Mouse (Mus musculus) T-helper 2 cell (primary cell): ENCODE data around the gene Lcn8.

Source experiments
- in situ Hi-C: fragments of 300-600 bp; cut with MboI, MseI; formaldehyde crosslinking; loops from one replicate; pipeline ENCODE4 v1.15.1; 2025; ENCODE audit warnings: high pct_unique_total_duplicates

Gene Lcn8

DNA sequence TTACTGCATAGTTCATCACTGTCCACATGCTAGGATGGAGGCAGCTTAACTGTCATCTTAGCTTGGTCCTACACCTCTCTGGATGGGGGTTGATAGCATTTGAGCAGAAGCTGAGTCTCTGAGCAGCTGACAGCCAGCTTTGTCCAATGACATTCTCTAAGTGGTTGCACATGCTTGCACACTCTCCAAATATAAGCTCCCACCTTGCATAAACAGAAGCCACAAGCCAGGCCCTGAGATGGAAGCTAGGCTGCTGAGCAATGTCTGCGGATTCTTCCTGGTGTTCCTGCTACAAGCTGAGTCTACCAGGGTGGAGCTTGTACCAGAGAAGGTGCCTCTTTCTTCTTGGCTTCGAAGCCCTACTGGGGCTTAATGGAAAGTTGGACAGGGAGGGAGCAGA lies at the start of gene Lcn8:
Lcn8 (plus strand) TSS at position 219 of the 400 bp plus-strand sequence.
- in situ Hi-C loops = no loop called here

DNA sequence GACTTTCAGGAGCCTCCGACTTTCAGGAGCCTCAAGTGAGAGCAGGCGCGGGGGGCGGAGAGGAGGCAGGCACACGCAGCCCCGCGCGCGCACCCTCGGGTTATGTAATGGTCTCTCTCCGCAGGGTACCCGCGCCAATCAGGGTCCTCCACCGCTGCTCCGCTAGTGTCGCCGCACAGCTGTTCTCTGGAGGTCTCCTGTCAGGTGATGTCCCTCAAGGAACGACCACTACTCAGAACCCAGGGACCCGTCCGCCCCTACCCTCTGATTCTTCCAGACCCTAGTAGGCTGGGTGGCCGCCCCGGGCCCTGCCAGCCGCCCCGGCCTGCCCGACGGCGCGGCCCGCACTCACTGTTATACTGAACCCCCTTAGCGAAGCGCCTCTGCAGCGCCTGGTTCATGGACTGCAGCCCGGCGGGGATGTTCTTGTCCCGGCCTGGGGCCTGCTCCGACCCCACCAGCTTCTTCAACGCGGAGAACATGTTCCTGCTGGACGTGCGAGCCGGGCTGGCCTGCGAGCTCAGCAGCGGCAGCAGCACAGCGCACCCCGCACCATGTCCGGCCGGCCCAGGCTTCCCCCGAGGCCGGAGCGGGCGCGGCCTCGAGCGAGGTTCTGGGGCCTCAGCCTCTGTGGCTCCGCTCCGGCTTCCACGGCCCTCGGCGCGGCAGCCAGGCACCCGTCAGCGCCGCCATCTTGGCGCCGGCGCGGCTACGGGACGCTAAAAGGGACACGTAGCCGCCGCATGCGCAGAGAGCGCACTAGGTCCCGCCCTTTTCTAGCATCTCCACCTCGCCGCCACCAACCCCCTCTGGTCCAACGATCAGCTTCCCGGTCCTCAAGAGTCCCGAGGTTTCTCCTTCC lies 44.9 kb upstream of the Lcn8 start, which contains the start of gene Rabl6:
Rabl6 (minus strand) TSS at position 761 of the 862 bp plus-strand sequence.
- in situ Hi-C loops = no loop called here

DNA sequence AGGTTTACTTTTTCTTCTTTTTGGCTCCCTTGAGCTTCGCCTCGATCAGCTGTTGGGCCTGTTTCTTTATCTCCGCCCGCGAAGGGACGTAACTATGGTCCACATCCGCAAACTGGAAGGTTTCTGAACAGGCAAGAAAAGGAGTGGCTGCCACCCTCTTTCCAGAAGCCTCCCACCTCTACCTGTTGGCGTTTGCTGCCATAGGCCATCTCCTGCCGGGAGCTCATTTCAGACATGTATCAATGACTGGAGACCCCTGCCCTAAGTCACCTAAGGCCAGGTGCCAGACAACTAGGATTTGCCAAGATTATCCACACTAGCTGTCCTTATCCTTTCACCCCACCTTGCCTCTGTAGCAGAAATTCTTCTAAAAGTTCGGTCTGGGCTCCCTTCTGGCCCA lies 44.2 kb upstream of the Lcn8 start:
- in situ Hi-C loops = no loop called here

DNA sequence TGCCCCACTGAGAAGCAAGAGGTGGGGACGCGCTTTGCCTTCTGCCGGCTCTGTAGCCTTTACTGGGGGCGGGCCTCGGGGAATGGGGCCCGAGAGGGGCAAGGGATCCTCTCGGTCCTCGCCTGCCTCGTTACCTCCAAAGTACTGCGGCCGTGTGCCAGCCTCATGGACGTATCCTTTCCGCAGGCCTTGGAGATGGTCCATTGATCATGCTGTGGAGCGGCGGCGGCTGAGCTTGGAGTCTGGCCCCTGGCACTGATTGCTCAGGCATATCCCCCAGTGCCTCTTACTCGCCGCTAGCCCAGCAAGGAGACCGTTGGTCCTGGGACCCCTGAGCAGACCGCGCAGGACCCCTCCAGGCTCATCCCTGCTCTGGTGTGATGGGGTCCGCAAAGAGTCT lies 36.5 kb upstream of the Lcn8 start:
- in situ Hi-C loops = no loop called here

DNA sequence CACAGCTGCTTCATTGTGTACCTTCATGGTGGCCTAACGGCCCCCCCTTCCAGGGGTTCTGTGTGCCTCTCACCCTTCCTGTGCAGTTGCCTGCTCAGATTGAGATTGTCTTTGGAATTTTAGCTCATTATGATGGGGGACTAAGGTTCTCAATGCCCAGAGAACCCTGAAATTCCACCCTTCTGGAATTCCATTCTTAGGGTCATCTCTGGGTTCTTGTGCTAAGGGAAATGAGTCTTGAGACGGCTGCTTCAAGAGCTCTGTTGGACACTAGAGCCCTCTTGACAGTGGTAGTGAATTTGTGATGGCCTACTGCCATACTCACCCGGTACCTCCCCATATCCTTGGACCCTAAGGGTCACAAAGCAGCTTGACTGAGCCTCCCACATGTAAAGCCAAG lies 35.3 kb upstream of the Lcn8 start, which contains the start of gene Ccdc183:
Ccdc183 (minus strand) TSS at position 101 of the 400 bp plus-strand sequence.
- in situ Hi-C loops = no loop called here

DNA sequence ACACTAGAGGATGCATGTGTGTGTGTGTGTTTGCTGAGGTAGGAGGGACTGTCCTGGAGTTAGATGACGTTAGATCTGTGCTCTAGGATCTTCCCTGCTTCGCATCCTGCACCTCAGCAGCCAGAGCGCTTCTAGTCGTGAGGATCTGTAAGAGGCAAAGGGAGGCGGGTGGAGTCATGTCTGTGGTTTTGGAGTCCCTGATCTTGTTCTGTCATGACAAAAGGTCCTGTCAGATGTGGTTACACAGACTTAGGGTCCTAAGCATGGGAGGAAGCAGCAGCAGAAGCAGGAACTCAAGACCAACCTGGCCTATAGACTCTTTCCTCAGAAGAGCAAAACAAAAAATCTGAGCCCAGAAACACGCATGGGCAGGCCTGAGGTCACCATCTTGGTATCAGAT lies 32.5 kb upstream of the Lcn8 start:
- in situ Hi-C loops = no loop called here

DNA sequence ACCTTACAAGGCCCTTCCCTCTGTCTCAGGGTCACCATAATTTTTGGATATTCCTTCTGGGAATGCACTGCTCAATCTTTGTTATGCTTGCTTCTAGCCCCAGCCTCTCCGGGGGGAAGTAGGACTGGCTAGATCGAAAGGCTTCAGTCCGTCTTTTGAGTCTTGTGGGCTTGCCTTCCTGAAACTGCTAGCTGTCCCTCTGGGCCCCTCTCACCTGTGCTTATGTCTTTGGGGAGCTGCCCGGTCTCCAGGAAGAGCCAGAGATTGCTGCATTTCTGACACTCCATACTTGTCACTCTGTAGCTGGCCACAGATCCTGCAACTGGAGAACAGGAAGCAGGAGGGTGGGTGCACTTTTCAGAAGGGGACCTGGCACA lies 32.1 kb upstream of the Lcn8 start:
- in situ Hi-C loops = no loop called here

DNA sequence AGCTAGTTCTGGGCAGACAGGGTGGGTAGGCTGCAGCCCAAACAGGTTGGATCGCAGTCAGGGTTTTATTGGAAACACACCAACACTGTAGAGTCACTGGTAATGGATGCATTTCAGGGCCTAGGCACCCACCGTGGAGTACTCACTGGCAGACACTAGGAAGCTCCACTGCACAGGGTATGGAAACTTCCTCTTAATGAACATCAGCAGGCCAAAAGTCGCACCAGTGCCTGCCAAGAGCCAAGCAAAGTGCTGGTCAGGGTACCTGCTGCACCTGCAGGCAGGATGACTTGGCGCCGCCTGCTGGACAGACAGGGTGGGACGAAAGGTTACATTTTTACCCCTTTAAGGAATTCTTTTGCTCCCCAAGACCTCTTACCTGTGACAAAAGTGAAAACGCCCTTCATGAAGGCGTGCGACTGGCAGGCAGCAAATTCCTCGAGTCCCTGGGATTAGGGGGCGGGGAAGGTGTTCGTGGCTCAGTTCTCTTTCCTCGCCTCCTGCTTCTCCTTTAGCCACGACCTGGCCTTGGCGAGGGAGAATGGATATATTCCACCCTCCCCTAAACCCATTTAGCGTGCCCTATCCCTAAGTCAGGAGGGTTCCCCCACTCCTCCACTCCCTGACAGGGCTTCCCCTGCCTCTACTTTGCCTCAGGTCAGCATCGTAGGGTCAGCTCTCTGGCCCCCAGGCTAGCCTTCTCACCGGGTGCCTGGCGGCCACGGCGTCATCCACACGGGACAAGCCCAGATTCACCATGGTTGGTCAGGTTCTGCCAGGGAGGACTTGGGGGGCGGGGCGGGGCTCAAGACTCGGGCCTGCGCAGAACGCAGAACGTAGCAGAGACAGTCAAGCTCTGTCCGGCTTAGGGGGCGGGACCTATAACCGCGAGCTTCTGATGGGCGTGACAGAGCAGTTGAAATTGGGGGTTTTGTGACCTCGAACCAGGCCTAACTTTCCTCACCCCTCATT lies 31.4 kb upstream of the Lcn8 start, which contains the start of gene Tmem141:
Tmem141 (minus strand) TSS at position 777 of the 972 bp plus-strand sequence.
- in situ Hi-C loops = no loop called here

DNA sequence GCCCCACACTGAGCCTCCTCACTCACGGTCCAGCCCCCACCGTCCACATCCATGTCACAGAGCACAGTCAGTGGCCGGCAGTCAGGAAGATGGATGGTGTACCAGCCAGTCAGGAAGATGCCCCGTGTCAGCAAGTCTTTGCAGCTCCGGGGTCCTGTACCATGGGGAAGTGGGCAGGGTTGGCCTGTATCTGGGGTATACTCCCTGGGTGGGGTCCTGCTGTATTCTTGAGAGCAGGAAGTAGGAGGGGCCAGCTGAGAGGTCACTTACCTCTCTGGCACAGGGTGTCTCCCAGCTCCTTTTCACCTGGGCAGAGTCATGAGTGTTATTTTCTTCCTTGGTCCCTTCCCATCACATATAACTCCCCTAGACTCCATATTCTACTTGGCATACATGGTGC lies 26.9 kb upstream of the Lcn8 start:
- in situ Hi-C loops = no loop called here

DNA sequence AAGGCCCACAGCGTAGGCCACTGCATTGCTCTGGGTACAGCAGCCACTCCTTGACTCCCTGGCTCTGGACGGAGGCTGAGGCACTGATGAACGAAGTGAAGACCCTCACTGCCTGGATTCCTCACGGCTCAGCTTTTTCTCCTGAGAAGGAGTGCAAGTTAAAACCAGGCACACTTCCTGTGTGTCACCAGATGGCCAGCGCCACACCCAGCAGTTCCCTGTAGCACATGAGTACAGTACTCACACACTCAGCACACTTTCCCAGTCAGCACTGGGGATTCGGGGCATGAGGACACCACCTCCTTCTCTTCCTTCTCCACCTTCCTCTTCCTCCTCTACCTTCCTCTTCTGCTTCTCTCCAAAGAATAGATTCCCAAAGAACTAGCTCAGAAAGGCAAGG lies 25.1 kb upstream of the Lcn8 start, which contains the start of gene Fcna:
Fcna (minus strand) TSS at position 220 of the 400 bp plus-strand sequence.
- in situ Hi-C loops = no loop called here

DNA sequence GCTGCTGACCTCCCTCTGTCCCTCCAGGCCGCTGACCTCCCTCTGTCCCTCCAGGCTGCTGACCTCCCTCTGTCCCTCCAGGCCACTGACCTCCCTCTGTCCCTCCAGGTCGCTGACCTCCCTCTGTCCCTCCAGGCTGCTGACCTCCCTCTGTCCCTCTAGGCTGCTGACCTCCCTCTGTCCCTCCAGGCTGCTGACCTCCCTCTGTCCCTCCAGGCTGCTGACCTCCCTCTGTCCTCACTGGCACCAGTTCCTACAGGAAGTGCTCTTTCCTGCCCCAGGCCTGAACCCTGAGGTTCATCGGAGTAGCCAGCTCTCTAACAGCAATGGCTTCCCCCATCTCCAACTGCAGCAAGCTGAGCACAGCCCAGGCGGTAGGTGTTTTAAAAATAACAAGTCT lies 24.2 kb upstream of the Lcn8 start:
- in situ Hi-C loops = no loop called here

DNA sequence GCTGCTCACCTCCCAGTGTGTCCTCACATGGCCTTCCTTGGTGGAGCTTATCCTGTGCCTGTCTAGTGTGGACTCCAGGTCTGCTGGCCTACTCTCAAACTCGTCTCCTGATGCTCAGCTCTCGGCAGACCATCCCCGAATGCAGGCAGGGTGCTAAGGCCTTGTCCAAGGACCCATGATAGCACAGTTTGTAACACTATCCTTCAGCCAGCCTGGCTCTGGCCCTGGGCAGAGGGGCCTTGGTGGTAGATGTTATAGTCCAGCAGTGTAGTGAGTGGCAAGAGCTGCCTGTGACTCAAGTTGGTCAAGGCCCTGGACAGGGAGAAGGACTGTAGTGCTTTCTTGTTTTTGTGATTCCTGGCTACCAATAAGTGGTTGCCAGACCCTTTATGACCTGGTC lies 19.3 kb upstream of the Lcn8 start:
- in situ Hi-C loops = no loop called here

DNA sequence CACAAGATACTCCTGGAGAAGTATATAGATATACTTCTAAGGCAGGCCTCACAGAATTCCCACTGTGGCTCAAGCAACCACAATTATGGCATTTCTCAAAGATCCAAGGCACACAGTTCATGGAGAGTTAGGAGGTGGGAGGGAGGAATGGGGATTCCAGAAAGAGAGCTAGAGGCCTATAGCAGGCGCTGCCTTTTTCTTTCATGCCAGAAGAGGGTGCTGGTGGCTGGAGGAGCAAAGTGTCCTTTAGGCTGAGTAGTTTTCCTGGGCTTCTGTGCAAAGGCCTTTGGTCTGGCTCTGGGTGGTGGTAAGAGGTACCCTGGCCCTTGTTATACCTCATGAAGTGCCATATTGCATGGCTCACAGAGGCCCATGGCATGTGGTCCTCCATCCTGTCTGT lies 18.9 kb upstream of the Lcn8 start:
- in situ Hi-C loops = no loop called here

DNA sequence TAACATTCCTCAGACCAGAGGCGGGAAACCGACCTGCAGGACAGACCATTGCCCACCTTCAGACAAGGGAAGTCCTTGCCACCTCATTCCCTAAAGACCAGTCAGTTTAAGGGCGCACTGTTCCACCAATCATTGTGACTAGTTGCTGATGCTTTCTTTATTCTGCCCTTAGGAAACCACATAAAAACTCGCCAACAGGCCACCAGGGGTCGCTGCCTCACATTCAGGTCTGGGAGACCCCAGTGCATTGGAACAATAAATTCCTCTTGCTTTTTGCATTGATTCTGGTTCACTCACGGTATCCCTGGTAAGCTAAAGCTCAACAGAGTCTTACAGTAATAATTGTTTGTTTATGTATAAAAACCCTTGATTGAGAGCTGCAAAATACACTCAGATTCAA lies 13.0 kb upstream of the Lcn8 start:
- in situ Hi-C loops = no loop called here

DNA sequence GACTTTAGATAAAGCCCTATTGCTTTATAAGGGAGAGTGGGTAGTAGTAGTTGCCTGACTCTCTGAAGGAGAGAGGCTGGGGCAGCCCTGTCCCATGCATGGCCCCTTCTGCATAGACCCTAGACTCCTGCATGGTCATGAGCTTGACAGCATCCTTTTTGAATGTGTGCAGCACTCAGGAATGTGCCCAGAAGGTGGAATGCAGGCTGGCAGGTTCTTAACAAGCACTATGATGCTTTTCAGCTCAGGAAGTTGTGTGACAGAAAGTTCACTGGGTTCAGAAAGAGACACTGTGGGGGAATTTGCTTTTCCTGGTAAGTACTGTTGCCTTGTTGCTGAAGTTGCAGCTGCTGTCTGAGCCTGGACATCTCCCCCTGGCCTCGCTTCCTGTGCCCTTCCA lies 1.6 kb downstream of the Lcn8 start:
- in situ Hi-C loops = no loop called here

DNA sequence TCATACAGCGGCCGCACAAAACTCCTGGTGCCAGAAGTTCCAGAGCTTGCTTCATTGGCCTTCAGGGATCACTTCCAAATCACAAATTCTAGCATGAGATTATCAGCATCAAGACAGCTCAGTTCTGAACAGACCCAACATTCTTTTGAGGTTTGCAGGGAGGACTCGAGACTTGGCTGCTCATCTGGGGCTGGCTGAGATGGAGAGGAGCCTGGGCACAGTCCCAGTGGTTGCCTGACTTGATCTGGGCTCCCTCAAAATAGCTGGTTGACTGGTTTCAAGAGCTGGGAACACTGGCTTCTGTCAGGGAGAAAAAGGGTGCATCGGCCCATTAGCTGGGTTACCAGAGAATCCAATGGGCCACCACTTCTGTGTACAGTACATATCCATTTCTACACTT lies 3.8 kb downstream of the Lcn8 start:
- in situ Hi-C loops = no loop called here

DNA sequence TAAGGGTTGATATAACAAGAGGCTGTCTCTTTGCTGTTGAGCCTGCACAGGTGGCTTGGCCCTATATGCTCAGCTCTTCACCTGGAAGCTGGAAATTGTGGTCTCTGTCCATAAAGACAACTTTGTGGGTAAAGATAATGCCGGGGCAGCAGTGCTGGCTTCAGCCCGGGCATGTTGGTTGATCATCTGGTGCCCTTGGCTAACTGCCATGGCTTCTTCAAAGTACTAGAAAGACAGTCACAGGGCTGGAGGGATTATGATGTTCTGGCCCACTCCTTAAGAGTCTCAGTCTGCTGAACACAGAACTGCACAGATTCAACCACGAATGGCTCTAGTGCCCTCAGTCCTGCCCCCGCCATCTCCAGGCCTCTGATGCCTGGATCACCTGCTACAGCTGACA lies 4.3 kb downstream of the Lcn8 start:
- in situ Hi-C loops = no loop called here

DNA sequence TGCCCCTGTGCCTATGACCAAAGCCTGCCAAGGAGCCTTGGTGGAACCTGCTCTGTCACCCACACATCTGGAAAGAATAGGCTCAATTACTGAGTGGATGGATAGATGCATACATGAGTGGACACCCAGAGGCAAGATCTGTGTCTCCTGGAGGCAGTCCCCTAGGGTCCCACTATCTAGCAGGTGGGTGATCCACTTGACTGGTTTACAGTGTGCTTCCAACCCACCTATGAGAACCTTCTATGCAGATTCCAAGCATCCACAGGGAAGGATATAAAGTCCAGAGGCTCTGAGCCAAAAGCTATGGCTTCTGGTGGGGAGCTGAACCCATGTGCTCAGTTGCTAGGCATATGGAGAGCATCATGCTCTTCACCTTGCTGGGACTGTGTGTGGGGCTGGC lies 4.7 kb downstream of the Lcn8 start, which contains the start of gene Lcn5:
Lcn5 (plus strand) TSS at position 301 of the 400 bp plus-strand sequence.
- in situ Hi-C loops = no loop called here

DNA sequence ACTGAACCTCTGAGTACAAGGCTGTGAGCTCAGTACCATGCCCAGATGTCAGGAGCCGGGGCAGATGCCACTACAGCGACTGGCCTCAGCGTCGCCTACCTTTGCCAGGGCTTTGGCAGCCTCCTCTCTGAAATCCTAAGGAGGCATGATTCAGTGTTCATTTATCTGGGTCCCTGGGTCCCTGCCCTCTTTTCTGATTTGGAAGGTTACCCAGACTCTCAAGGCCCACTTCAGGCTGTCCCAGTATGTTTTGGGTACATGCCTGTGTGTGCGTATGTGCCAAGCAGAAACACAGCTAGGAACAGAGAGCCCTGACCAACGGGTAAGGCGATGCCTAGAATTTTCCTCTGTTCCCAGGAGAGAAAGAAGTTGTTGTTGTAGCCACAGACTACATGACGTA lies 7.4 kb downstream of the Lcn8 start:
- in situ Hi-C loops = no loop called here

DNA sequence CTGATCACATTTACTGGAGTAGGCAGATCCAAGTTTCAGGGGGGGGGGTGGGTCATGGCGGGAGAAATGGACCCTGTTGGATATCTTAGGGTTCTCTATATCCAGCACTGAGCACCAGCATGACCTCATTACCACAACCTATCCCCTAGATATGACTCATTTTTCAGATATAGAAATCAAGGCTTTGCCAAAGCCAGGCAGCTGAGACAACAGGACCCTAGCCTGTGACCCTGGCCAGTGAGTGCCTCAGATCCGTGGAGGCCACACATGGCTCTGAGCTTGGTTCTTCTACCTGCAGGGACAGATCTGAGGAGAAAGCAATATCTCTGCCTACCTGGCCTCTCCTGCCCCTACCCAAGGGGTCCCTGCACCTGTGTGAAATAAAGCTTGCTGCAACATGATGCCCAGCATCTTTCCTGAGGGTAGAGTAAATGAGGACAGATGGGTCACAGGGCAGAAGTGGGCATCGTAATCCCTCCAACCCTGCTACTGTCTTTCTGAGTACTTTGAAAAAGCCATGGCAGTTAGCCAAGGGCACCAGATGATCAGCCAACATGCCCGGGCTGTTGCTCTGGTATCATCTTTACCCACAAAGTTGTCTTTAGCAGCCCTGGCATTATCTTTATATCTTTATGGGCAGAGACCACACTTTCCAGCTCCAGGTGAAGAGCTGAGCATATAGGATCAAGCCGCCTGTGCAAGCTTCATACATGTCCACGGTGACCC lies 8.5 kb downstream of the Lcn8 start:
- in situ Hi-C loops = no loop called here

DNA sequence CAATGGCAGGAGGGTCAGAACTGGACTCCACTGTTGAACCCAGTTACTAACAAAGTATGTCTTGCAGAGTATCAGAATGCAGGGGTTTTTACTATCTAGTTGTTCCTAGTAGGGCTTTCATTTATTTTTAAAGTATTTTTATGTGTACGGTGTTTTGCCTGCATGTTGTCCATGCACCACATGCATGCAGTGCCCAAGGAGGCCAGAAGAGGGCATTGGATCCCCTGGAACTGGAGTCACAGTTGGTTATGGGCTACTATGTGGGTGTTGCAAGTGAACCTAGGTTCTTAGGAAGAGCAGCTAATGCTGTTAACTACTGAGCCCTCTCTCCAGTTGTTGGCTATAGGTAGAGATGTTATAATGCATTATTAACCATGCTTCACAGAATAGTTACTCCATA lies 10.6 kb downstream of the Lcn8 start:
- in situ Hi-C loops = no loop called here

DNA sequence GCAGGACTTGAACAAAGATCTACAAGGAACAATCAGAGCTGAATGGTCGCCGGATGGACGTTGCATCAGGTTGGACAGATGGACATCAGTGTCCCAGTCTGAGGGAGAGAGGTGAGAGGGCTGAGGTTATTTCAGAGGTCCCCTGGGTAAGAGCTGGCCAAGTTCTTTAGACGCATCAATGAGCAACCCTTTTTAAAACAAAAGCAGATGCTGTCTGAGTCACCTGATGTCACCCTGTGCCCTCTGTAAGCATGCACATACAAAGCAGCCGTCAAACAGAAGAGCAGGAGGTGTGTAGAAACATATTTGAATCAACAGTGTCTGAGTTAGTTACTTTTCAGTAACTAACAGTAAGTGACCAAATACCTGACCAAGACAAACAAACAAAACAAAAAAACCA lies 11.2 kb downstream of the Lcn8 start:
- in situ Hi-C loops = no loop called here
